Mouse (Mus musculus) hindbrain, embryonic 14.5 days (tissue): Measurements from ENCODE around the gene Icos. TPM values are rescaled to one million over a fixed set of nuclear protein-coding genes. Genes with fewer than 3 reads are reported as not detected.

Source experiments
- ATAC-seq: fragments of 200-750 bp; cut with Nextera tagmentation; 2 replicates; pipeline ENCODE4 v1.8.0; 2017; ENCODE audit warnings: moderate number of reproducible peaks, mild to moderate bottlenecking, moderate TSS enrichment, moderate library complexity; ENCODE audit not compliant: low FRiP score
- DNase-seq: peaks from one replicate; pipeline ENCODE4 v3.0.0-alpha.2; 2015; ENCODE audit warnings: low spot score
- H3K27ac ChIP-seq: fragments of 300-500 bp; sonication (generic); 2 replicates; pipeline ENCODE4 v1.5.1; 2014; ENCODE audit warnings: mild to moderate bottlenecking, moderate library complexity
- H3K27me3 ChIP-seq: fragments of 300-500 bp; sonication (generic); 2 replicates; pipeline ENCODE4 v1.6.1; 2014; ENCODE audit warnings: mild to moderate bottlenecking, low read length, mixed read lengths; ENCODE audit not compliant: control insufficient read depth, insufficient read depth
- H3K36me3 ChIP-seq: fragments of 300-500 bp; sonication (generic); replicated peaks from 2 replicates; pipeline ENCODE4 v1.6.1; 2014; ENCODE audit not compliant: control insufficient read depth, insufficient read depth
- H3K4me1 ChIP-seq: fragments of 300-500 bp; sonication (generic); replicated peaks from 2 replicates; pipeline ENCODE4 v1.6.1; 2014; ENCODE audit warnings: antibody characterized with exemption, low read length, mixed read lengths; ENCODE audit not compliant: control insufficient read depth, insufficient read depth
- H3K4me2 ChIP-seq: fragments of 300-500 bp; sonication (generic); replicated peaks from 2 replicates; pipeline ENCODE4 v1.6.1; 2014; ENCODE audit warnings: mild to moderate bottlenecking, moderate library complexity
- H3K4me3 ChIP-seq: fragments of 300-500 bp; sonication (generic); replicated peaks from 2 replicates; pipeline ENCODE4 v1.5.1; 2014; ENCODE audit warnings: mild to moderate bottlenecking, low read length
- H3K9ac ChIP-seq: fragments of 300-500 bp; sonication (generic); 2 replicates; pipeline ENCODE4 v1.6.1; 2014
- H3K9me3 ChIP-seq: fragments of 300-500 bp; sonication (generic); 2 replicates; pipeline ENCODE4 v1.6.1; 2016; ENCODE audit warnings: low read length; ENCODE audit not compliant: control insufficient read depth
- WGBS: fragments of 180-500 bp; shearing (Covaris S2); extraction: QIAGEN DNeasy Blood & Tissue Kit; methylation state at CpG from one replicate; pipeline ENCODE4 v1.1.7; 2014; 5-methylcytosine and 5-hydroxymethylcytosine counted together
- polyA plus RNA-seq: library from polyadenylated mRNA; unstranded; fragments of >200 nt; fragmentation: Nextera tagmentation; extraction: Ambion mirVana; gene quantifications from 2 replicates; pipeline ENCODE4 v1.2.1, GENCODE M21; 2014

Gene Icos
- polyA plus RNA-seq, 1 experiment from 2014 or later = 0.19 TPM

DNA sequence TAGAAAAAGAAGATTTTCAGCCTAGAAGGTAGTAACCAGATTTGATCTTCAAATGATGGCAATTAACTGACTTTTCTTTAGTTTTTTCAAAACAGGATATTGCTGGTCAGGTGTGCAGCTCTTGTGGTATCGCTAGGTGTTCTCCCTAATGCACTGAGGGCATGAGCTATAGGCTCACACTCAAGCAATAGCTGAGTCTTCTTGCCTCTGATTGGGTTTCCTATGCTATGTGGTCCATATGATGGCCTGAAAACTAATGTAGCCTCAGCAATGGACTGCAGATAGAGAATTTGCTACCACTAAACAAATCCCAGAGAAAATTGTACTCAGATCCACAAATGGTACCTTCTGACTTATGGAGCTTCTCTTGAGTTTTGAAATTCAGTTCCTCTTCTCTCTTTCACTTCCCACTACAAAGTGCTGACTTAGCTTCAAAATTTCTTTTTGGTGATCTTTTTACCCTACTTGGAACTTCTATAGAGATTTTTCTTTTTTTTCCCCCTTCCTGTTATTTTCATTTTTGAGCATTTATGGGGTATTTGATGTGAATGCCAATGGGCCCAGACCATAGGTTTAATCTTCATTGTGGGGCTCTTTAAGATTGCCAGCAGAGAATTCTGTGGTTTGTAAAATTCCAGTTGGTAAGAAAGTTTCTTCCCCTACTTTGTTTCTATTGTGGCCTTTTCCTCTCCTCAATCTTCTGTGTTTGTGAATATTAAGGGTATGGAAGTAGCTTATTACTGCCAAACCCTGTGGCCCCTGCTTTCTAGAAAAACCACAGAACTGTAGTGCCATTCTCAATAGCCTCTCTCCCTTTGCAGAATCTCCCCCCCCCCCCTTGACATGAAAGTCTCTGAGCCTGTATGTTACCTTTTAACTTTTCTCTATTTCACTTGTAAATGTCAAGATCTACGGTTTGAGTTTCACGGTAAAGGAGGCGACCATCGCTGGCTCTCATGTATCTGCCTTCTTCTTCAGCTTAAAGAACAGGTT lies 36.4 kb upstream of the Icos start:
- no peak overlapping the region for H3K9ac ChIP-seq
- DNase-seq (no peak), ATAC-seq (no peak)
- H3K4me2 ChIP-seq = no peak overlapping the region
- H3K9me3 ChIP-seq = no peaks in the 10 kb centered on the region
- H3K27ac ChIP-seq = no peak overlapping the region
- H3K4me1 ChIP-seq = no peaks in the 10 kb centered on the region
- WGBS = 96% methylated on average over 5 of the region's 5 CpGs
- no peaks in the 10 kb centered on the region for H3K36me3 ChIP-seq
- no peak overlapping the region for H3K4me3 ChIP-seq
- no peaks in the 10 kb centered on the region for H3K27me3 ChIP-seq

DNA sequence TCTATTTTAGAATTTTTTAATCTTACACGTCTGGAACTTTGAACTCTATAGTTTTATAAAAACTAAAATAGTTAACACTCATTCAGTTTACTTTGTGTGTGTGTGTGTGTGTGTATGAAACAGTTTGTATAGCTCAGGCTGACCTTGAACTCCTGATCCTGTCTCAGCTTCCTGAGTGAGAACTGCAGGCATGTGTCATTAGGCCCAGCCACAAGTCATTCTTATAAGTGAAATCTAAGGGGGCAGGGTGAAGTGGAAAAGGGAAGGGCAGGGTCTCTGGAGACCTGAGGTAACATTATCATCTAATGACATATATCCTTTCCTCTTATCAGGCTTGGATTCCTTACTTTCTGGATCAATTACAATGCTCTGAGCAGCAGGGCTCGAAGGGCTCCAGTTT lies 34.8 kb upstream of the Icos start:
- no peak for ATAC-seq
- H3K4me1 ChIP-seq = no peaks in the 10 kb centered on the region
- WGBS = 85% methylated on average over 2 of the region's 2 CpGs
- no peak overlapping the region for H3K4me2 ChIP-seq
- DNase-seq = no peak
- no peaks in the 10 kb centered on the region for H3K27me3 ChIP-seq
- no peaks in the 10 kb centered on the region for H3K9me3 ChIP-seq
- no peak overlapping the region for H3K9ac ChIP-seq
- no peak overlapping the region for H3K4me3 ChIP-seq
- H3K36me3 ChIP-seq = no peaks in the 10 kb centered on the region
- no peak overlapping the region for H3K27ac ChIP-seq

GRCm38 (mm10) chr1:60945633-60946401 lies 31.9 kb upstream of the Icos start:
- Histone ChIP-seq H3K4me1 (no peaks in the 10 kb centered on the region), H3K4me2 (no peak overlapping the region), H3K4me3 (no peak overlapping the region), H3K27ac (no peak overlapping the region), H3K9me3 (no peaks in the 10 kb centered on the region), H3K27me3 (no peaks in the 10 kb centered on the region), H3K36me3 (no peaks in the 10 kb centered on the region), H3K9ac (no peak overlapping the region)
- ATAC-seq (no peak), DNase-seq (no peak)
- 80% methylated on average over 8 of the region's 8 CpGs for WGBS

DNA sequence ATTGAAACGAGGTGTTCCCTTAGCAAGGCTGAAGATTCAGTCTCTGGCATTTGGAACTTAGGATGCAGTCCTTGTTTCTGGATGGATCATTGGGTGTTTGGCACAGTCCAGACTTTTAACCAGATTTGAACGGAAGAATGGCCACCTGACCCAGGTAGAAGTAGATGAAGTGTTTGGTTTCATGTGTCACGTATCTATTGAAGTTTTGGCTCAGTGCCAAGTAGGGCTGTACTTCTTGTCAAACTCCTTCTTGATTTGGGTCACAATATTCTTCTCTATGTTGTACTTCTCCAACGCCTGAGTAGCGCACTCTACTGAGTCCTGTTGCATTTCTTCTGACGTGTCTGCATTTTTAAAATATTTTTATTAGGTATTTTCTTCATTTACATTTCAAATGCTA lies 29.6 kb upstream of the Icos start:
- no peak for DNase-seq
- ATAC-seq = no peak
- WGBS = 89% methylated on average over 6 of the region's 6 CpGs
- H3K4me3 ChIP-seq = no peak overlapping the region
- no peak overlapping the region for H3K4me2 ChIP-seq
- no peaks in the 10 kb centered on the region for H3K36me3 ChIP-seq
- H3K9ac ChIP-seq = no peak overlapping the region
- no peak overlapping the region for H3K27ac ChIP-seq
- H3K27me3 ChIP-seq = no peaks in the 10 kb centered on the region
- H3K9me3 ChIP-seq = no peaks in the 10 kb centered on the region
- H3K4me1 ChIP-seq = no peaks in the 10 kb centered on the region

GRCm38 (mm10) chr1:60952958-60953357 lies 24.8 kb upstream of the Icos start:
- Histone ChIP-seq H3K36me3 (no peaks in the 10 kb centered on the region), H3K9ac (no peak overlapping the region), H3K4me2 (no peak overlapping the region), H3K27ac (no peak overlapping the region), H3K4me1 (no peaks in the 10 kb centered on the region), H3K4me3 (no peak overlapping the region), H3K9me3 (no peaks in the 10 kb centered on the region), H3K27me3 (no peaks in the 10 kb centered on the region)
- ATAC-seq (no peak), DNase-seq (no peak)
- WGBS = 77% methylated on average over 7 of the region's 7 CpGs

GRCm38 (mm10) chr1:60953686-60954085 lies 24.0 kb upstream of the Icos start:
- no peaks in the 10 kb centered on the region for H3K36me3 ChIP-seq
- H3K4me1 ChIP-seq = no peaks in the 10 kb centered on the region
- H3K4me2 ChIP-seq = no peak overlapping the region
- no peak for ATAC-seq
- H3K27me3 ChIP-seq = no peaks in the 10 kb centered on the region
- 94% methylated on average over 7 of the region's 7 CpGs for WGBS
- H3K9me3 ChIP-seq = no peaks in the 10 kb centered on the region
- H3K9ac ChIP-seq = no peak overlapping the region
- no peak for DNase-seq
- H3K4me3 ChIP-seq = no peak overlapping the region
- H3K27ac ChIP-seq = no peak overlapping the region

DNA sequence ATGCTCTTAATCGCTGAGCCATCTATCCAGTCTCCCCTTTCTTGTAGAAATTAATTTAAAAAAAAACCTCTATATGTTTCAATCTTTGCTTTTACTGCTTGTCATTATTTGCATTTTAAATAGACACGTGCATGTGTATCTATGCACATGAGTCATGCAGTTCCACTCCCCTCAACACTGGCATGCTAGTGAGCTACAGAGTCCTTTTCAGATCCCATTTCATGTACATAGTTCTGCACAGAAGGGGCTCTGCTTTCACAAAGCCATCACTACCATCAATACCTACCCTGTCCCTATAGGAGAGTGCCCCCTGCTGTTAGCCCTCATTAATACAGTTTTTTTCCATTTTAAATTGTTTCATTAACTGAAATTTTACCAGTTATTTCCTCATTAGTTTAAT lies 23.0 kb upstream of the Icos start:
- H3K4me1 ChIP-seq = no peaks in the 10 kb centered on the region
- no peak for ATAC-seq
- DNase-seq = no peak

DNA sequence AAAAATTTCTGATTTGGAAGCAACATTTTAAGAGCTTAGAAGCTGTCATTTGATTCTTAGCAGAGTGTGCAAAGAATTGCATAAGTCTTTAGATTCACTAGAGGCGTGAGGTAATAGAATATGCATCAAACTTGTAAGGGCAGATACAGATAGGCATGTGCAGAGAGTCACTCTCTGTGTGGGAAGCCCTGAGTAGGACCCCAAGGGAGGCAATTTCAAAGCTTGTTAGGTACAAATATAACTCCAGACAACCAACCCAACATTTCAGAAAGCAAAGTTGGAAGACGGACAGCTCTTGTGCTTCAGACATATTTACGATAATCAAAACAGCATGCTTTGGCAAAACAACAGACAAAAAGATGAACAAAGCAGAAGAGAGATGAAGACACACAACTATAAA lies 22.5 kb upstream of the Icos start:
- no peak overlapping the region for H3K4me3 ChIP-seq
- DNase-seq (no peak), ATAC-seq (no peak)
- H3K9me3 ChIP-seq = no peaks in the 10 kb centered on the region
- no peaks in the 10 kb centered on the region for H3K36me3 ChIP-seq
- no peak overlapping the region for H3K4me2 ChIP-seq
- no peaks in the 10 kb centered on the region for H3K4me1 ChIP-seq
- no peak overlapping the region for H3K9ac ChIP-seq
- WGBS = 93% methylated on average over 3 of the region's 3 CpGs
- H3K27ac ChIP-seq = no peak overlapping the region
- no peaks in the 10 kb centered on the region for H3K27me3 ChIP-seq

More for the DNA sequence above, 23.0 kb upstream of the Icos start:
- Histone ChIP-seq H3K9ac (no peak overlapping the region), H3K9me3 (no peaks in the 10 kb centered on the region), H3K27me3 (no peaks in the 10 kb centered on the region), H3K36me3 (no peaks in the 10 kb centered on the region), H3K4me2 (no peak overlapping the region), H3K27ac (no peak overlapping the region), H3K4me3 (no peak overlapping the region)
- WGBS = 54% methylated on average over 2 of the region's 2 CpGs

DNA sequence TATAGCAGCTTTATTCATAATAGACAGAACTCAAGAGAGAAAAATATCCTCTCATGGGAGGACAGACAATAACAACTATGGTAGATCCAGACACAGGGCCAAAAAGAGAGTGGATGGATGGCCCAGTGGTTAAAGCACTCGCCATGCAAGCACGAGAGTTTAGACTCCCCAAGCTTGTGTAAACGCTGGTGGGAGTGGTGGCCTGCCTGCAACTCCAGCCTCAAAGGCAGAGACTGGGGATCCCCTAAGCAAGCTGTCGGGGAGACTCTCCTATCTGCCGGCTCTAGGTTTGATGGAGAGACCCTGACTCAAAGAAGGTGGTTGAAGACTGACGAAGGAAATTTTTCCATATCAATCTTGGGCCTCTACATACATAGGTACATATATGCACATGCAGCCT lies 21.5 kb upstream of the Icos start:
- WGBS = 89% methylated on average over 6 of the region's 6 CpGs
- ATAC-seq = no peak
- Histone ChIP-seq H3K4me2 (no peak overlapping the region), H3K9ac (no peak overlapping the region), H3K36me3 (no peaks in the 10 kb centered on the region), H3K27ac (no peak overlapping the region), H3K4me1 (no peaks in the 10 kb centered on the region), H3K4me3 (no peak overlapping the region), H3K27me3 (no peaks in the 10 kb centered on the region), H3K9me3 (no peaks in the 10 kb centered on the region)
- no peak for DNase-seq
